Mouse (Mus musculus): Measurements from ENCODE around the gene Rgs3. TPM values are rescaled to one million over a fixed set of nuclear protein-coding genes. Genes with fewer than 3 reads are reported as not detected.

Gene Rgs3
- polyA plus RNA-seq, 1 experiment: 17.2 TPM

DNA sequence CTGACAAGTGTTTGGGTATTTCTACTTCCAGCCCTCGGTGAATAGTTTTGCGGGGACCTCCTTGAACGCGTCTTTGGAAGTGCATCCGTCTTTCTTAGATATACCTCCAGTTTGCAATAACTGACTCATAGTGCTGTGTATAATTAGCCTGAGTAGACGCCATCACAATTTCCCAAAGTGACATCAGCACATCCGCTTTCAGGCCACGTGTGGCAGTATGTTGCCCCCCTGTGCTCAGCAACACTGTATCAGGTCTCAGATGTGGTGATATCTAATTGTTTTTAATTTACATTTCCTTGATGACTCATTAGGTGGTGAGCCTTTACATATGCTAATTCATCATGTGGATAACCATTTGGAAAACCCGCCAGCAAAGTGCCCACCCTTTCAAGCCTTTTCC, 119.5 kb downstream of the Rgs3 start:
- H3K4me1 ChIP-seq (ENCODE audit: control insufficient read depth, insufficient read depth, low read length): peaks cover 26% of the 10 kb centered on the region
- TF ChIP-seq POLR2A (IDR thresholded peaks at IDR 0.05; ENCODE audit: borderline replicate concordance, low read depth, low read length) (no peak), CTCF (IDR thresholded peaks at IDR 0.05; ENCODE audit: low read depth, low read length) (no peak)
- no peak overlapping the region for H3K27ac ChIP-seq (ENCODE audit: insufficient read depth, low read depth, low read length)
- H3K4me3 ChIP-seq (ENCODE audit: insufficient read depth, low read length): no peak overlapping the region

GRCm38 (mm10) chr4:62681467-62681866, 121.8 kb downstream of the Rgs3 start:
- no peak overlapping the region for H3K4me3 ChIP-seq (ENCODE audit: insufficient read depth, low read length)
- peaks cover 31% of the 10 kb centered on the region for H3K4me1 ChIP-seq (ENCODE audit: control insufficient read depth, insufficient read depth, low read length)
- TF ChIP-seq CTCF (IDR thresholded peaks at IDR 0.05; ENCODE audit: low read depth, low read length): no peak; the same call in 1 of the 2 replicates
- no peak for TF ChIP-seq POLR2A (IDR thresholded peaks at IDR 0.05; ENCODE audit: borderline replicate concordance, low read depth, low read length)
- no peak overlapping the region for H3K27ac ChIP-seq (ENCODE audit: insufficient read depth, low read depth, low read length)

- no peak overlapping the region for H3K27ac ChIP-seq (ENCODE audit: insufficient read depth, low read depth, low read length)
- TF ChIP-seq CTCF (IDR thresholded peaks at IDR 0.05; ENCODE audit: low read depth, low read length): no peak
- no peak for TF ChIP-seq POLR2A (IDR thresholded peaks at IDR 0.05; ENCODE audit: borderline replicate concordance, low read depth, low read length)
- peaks cover 32% of the 10 kb centered on the region for H3K4me1 ChIP-seq (ENCODE audit: control insufficient read depth, insufficient read depth, low read length)
Observed at GRCm38 (mm10) chr4:62682371-62682770, 122.7 kb downstream of the Rgs3 start.

GRCm38 (mm10) chr4:62683148-62683547, 123.5 kb downstream of the Rgs3 start:
- no peak overlapping the region for H3K27ac ChIP-seq (ENCODE audit: insufficient read depth, low read depth, low read length)
- peaks cover 29% of the 10 kb centered on the region for H3K4me1 ChIP-seq (ENCODE audit: control insufficient read depth, insufficient read depth, low read length)
- TF ChIP-seq CTCF (IDR thresholded peaks at IDR 0.05; ENCODE audit: low read depth, low read length) (no peak), POLR2A (IDR thresholded peaks at IDR 0.05; ENCODE audit: borderline replicate concordance, low read depth, low read length) (no peak)
- H3K4me3 ChIP-seq (ENCODE audit: insufficient read depth, low read length): no peak overlapping the region

More at GRCm38 (mm10) chr4:62682371-62682770, 122.7 kb downstream of the Rgs3 start:
- no peak overlapping the region for H3K4me3 ChIP-seq (ENCODE audit: insufficient read depth, low read length)

DNA sequence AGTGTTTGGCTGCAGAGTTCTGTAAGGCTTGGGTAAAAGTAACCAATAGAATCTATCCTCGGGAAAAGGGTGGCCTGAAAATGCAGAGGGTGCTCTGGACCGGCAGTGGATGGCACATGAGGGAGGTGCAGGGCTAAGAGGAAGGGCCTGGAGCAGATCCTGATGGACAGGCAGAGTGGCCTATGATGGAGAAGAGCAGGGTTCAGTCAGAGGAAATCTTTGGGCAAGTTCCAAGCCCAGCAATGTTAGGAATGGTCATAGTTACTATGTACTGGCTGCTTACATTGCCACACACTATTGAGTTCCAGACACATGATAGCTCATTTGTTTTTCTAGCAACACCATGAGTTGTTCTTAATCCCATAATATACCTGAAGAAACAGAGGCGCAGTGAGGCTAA, 124.7 kb downstream of the Rgs3 start:
- no peak for TF ChIP-seq POLR2A (IDR thresholded peaks at IDR 0.05; ENCODE audit: borderline replicate concordance, low read depth, low read length)
- TF ChIP-seq CTCF (IDR thresholded peaks at IDR 0.05; ENCODE audit: low read depth, low read length): no peak
- Histone ChIP-seq H3K27ac (ENCODE audit: insufficient read depth, low read depth, low read length) (no peak overlapping the region), H3K4me1 (ENCODE audit: control insufficient read depth, insufficient read depth, low read length) (peaks cover 22% of the 10 kb centered on the region), H3K4me3 (ENCODE audit: insufficient read depth, low read length) (no peak overlapping the region)

GRCm38 (mm10) chr4:62685268-62685667, 125.6 kb downstream of the Rgs3 start:
- H3K27ac ChIP-seq (ENCODE audit: insufficient read depth, low read depth, low read length): no peak overlapping the region
- no peak for TF ChIP-seq POLR2A (IDR thresholded peaks at IDR 0.05; ENCODE audit: borderline replicate concordance, low read depth, low read length)
- no peak for TF ChIP-seq CTCF (IDR thresholded peaks at IDR 0.05; ENCODE audit: low read depth, low read length)
- peaks cover 22% of the 10 kb centered on the region for H3K4me1 ChIP-seq (ENCODE audit: control insufficient read depth, insufficient read depth, low read length)
- no peak overlapping the region for H3K4me3 ChIP-seq (ENCODE audit: insufficient read depth, low read length)

GRCm38 (mm10) chr4:62686769-62687168, 127.1 kb downstream of the Rgs3 start:
- no peak for TF ChIP-seq POLR2A (IDR thresholded peaks at IDR 0.05; ENCODE audit: borderline replicate concordance, low read depth, low read length)
- TF ChIP-seq CTCF (IDR thresholded peaks at IDR 0.05; ENCODE audit: low read depth, low read length): no peak
- Histone ChIP-seq H3K4me3 (ENCODE audit: insufficient read depth, low read length) (no peak overlapping the region), H3K4me1 (ENCODE audit: control insufficient read depth, insufficient read depth, low read length) (peaks cover 12% of the 10 kb centered on the region), H3K27ac (ENCODE audit: insufficient read depth, low read depth, low read length) (no peak overlapping the region)

- Histone ChIP-seq H3K4me3 (ENCODE audit: insufficient read depth, low read length) (no peak overlapping the region), H3K4me1 (ENCODE audit: control insufficient read depth, insufficient read depth, low read length) (peaks cover 10% of the 10 kb centered on the region), H3K27ac (ENCODE audit: insufficient read depth, low read depth, low read length) (no peak overlapping the region)
- TF ChIP-seq CTCF (IDR thresholded peaks at IDR 0.05; ENCODE audit: low read depth, low read length) (no peak), POLR2A (IDR thresholded peaks at IDR 0.05; ENCODE audit: borderline replicate concordance, low read depth, low read length) (no peak)
Observed at GRCm38 (mm10) chr4:62688142-62688541, 128.5 kb downstream of the Rgs3 start.

- TF ChIP-seq CTCF (IDR thresholded peaks at IDR 0.05; ENCODE audit: low read depth, low read length): no peak
- TF ChIP-seq POLR2A (IDR thresholded peaks at IDR 0.05; ENCODE audit: borderline replicate concordance, low read depth, low read length): no peak
- Histone ChIP-seq H3K27ac (ENCODE audit: insufficient read depth, low read depth, low read length) (no peak overlapping the region), H3K4me1 (ENCODE audit: control insufficient read depth, insufficient read depth, low read length) (peaks cover 5% of the 10 kb centered on the region), H3K4me3 (ENCODE audit: insufficient read depth, low read length) (no peak overlapping the region)
Observed at GRCm38 (mm10) chr4:62690997-62691396, 131.3 kb downstream of the Rgs3 start.

DNA sequence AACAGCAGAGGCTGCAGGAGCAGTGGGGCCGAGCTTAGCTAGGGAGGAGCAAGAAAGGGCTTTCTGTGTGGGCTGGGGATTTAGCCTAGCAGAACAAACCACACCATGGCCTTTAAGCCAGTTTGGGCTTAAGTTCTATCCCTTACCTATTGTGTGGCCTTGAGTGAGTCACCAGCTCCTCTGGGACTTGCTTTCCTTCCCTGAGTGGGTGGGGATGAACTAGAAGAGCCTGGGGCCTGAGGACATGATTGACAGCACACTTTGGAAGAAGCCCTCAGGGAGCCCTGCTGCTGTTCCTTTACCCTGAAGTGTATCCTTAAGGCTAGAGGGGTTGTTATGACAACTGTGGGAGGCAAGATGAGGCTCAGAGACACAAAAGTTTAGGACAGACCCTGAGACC, 132.0 kb downstream of the Rgs3 start:
- TF ChIP-seq POLR2A (IDR thresholded peaks at IDR 0.05; ENCODE audit: borderline replicate concordance, low read depth, low read length) (no peak), CTCF (IDR thresholded peaks at IDR 0.05; ENCODE audit: low read depth, low read length) (no peak)
- no peak overlapping the region for H3K27ac ChIP-seq (ENCODE audit: insufficient read depth, low read depth, low read length)
- peaks cover under 1% of the 10 kb centered on the region; the same call in 1 of the 2 replicates for H3K4me1 ChIP-seq (ENCODE audit: control insufficient read depth, insufficient read depth, low read length)
- no peak overlapping the region for H3K4me3 ChIP-seq (ENCODE audit: insufficient read depth, low read length)

- TF ChIP-seq POLR2A (IDR thresholded peaks at IDR 0.05; ENCODE audit: borderline replicate concordance, low read depth, low read length) (no peak), CTCF (IDR thresholded peaks at IDR 0.05; ENCODE audit: low read depth, low read length) (no peak)
- peaks cover 13% of the 10 kb centered on the region for H3K4me1 ChIP-seq (ENCODE audit: control insufficient read depth, insufficient read depth, low read length)
- no peak overlapping the region for H3K4me3 ChIP-seq (ENCODE audit: insufficient read depth, low read length)
- no peak overlapping the region for H3K27ac ChIP-seq (ENCODE audit: insufficient read depth, low read depth, low read length)
Observed at GRCm38 (mm10) chr4:62693839-62694238, 134.2 kb downstream of the Rgs3 start.
